Mouse (Mus musculus) layer of hippocampus, adult 2 months (tissue): ENCODE data around the gene Isy1. TPM values are rescaled to one million over a fixed set of nuclear protein-coding genes. Genes with fewer than 3 reads are reported as not detected.

Source experiments
- DNase-seq, 2 experiments: peaks; one replicate each; pipeline ENCODE4 v3.0.0; 2022; ENCODE audit warnings: low spot score in 2 of 2
- H3K27ac ChIP-seq: fragments of 200-600 bp; 2 replicates; pipeline ENCODE4 v1.8.1; 2022
- H3K4me3 ChIP-seq: fragments of 200-600 bp; 2 replicates; pipeline ENCODE4 v1.8.1; 2022; ENCODE audit warnings: mild to moderate bottlenecking
- CTCF ChIP-seq: fragments of 200-600 bp; conservative IDR thresholded peaks from 2 replicates; pipeline ENCODE4 v1.8.1; 2022; ENCODE audit warnings: antibody characterized with exemption, mild to moderate bottlenecking, moderate library complexity
- total RNA-seq, 2 experiments: library from RNA; stranded (reverse); gene quantifications; 2 replicates each; pipeline ENCODE4 v1.2.3; 2021

Isy1 gene
- total RNA-seq, 2 experiments from 2014 or later: 25.1 to 29.3 TPM

- no peak for DNase-seq
- Histone ChIP-seq H3K27ac (no peak overlapping the region), H3K4me3 (no peak overlapping the region)
- no peak for TF ChIP-seq CTCF
Observed at GRCm38 (mm10) chr6:87868871-87869506, 30.4 kb upstream of the Isy1 start.

- no peak for TF ChIP-seq CTCF
- Histone ChIP-seq H3K4me3 (no peak overlapping the region), H3K27ac (no peak overlapping the region)
- DNase-seq: no peak
Observed at GRCm38 (mm10) chr6:87867256-87867655, 28.7 kb upstream of the Isy1 start.

GRCm38 (mm10) chr6:87866211-87866610, 27.6 kb upstream of the Isy1 start:
- no peak for DNase-seq
- no peak for TF ChIP-seq CTCF
- H3K27ac ChIP-seq: no peak overlapping the region
- no peak overlapping the region for H3K4me3 ChIP-seq

GRCm38 (mm10) chr6:87857071-87857470, 18.5 kb upstream of the Isy1 start:
- no peak overlapping the region for H3K4me3 ChIP-seq
- TF ChIP-seq CTCF: no peak
- H3K27ac ChIP-seq: peak overlapping the region; percentile 39; the same call in 1 of the 2 replicates
- no peak for DNase-seq

GRCm38 (mm10) chr6:87853446-87853845, 14.8 kb upstream of the Isy1 start:
- no peak for TF ChIP-seq CTCF
- H3K27ac ChIP-seq: no peak overlapping the region
- no peak for DNase-seq
- no peak overlapping the region for H3K4me3 ChIP-seq

- DNase-seq: no peak
- H3K27ac ChIP-seq: no peak overlapping the region
- TF ChIP-seq CTCF: no peak
- H3K4me3 ChIP-seq: no peak overlapping the region
Observed at GRCm38 (mm10) chr6:87851871-87852270, 13.3 kb upstream of the Isy1 start.

GRCm38 (mm10) chr6:87850900-87851614, 12.5 kb upstream of the Isy1 start, which contains the start of gene Cnbp:
TSS of gene Cnbp (minus strand) at chr6:87851106.
- Histone ChIP-seq H3K27ac (peak within 1 kb of the TSS; percentile 98), H3K4me3 (peak within 1 kb of the TSS; percentile 77)
- TF ChIP-seq CTCF: no peak
- DNase-seq: peak; percentile 97 to 98

GRCm38 (mm10) chr6:87850155-87850899, 11.7 kb upstream of the Isy1 start:
- peak overlapping the region; percentile 77 for H3K4me3 ChIP-seq
- peak in 1 of 2 experiments; percentile 25 for DNase-seq
- H3K27ac ChIP-seq: peak overlapping the region; percentile 98
- no peak for TF ChIP-seq CTCF

GRCm38 (mm10) chr6:87849780-87850154, 11.2 kb upstream of the Isy1 start:
- no peak for DNase-seq
- peak overlapping the region; percentile 77 for H3K4me3 ChIP-seq
- peak overlapping the region; percentile 98 for H3K27ac ChIP-seq
- TF ChIP-seq CTCF: no peak

- DNase-seq: no peak
- no peak for TF ChIP-seq CTCF
- no peak overlapping the region for H3K27ac ChIP-seq
- no peak overlapping the region for H3K4me3 ChIP-seq
Observed at GRCm38 (mm10) chr6:87846813-87847212, 8.2 kb upstream of the Isy1 start.

GRCm38 (mm10) chr6:87845031-87845695, 6.6 kb upstream of the Isy1 start:
- Histone ChIP-seq H3K4me3 (no peak overlapping the region), H3K27ac (no peak overlapping the region)
- no peak for DNase-seq
- no peak for TF ChIP-seq CTCF

- no peak overlapping the region for H3K4me3 ChIP-seq
- DNase-seq: no peak
- peak; percentile 58 for TF ChIP-seq CTCF
- H3K27ac ChIP-seq: no peak overlapping the region
Observed at GRCm38 (mm10) chr6:87842254-87842653, 3.7 kb upstream of the Isy1 start.

- H3K27ac ChIP-seq: no peak overlapping the region
- no peak overlapping the region for H3K4me3 ChIP-seq
- no peak for DNase-seq
- no peak for TF ChIP-seq CTCF
Observed at GRCm38 (mm10) chr6:87841635-87842034, 3.0 kb upstream of the Isy1 start.
